Mouse (Mus musculus): ENCODE data around the gene Gucy1b1. TPM values are rescaled to one million over a fixed set of nuclear protein-coding genes. Genes with fewer than 3 reads are reported as not detected.

Gucy1b1 gene
- polyA plus RNA-seq, 1 experiment from 2014 or later, result 21.0 TPM

DNA sequence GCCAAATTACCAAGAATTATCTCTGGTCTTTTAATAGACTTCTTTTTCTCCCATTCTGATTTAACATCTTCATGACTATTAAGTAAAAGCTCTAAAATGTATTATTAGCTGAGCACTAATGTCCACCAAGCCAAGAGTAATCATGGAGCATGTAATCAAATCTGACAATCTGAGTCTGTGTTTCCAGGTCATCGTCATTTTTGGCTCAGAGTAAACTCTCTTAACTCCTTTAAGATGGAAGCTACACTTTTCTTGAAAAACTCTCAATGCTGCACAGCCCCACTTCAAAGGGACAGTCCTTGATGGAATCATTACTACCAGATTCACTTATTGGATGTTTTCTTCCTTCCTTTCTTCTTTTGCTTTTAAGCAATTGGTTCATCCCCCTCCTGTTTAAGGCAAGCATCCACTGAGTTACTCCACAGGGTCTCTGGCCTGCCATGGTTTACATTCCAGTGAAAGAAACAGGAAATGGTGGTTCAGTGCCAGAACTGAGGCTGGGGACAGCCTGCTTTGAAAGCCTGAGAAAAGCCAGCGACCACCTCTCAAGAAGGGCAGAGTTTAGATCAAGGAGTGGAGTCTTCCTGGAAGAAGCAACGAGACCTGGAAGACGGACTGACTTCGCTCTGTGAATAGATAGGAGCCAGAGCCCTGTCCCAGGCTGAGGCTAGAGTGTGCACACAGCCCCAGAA, 20.1 kb downstream of the Gucy1b1 start:
- Histone ChIP-seq H3K27me3 (peaks cover 3% of the 10 kb centered on the region; the same call in 1 of the 2 replicates), H3K4me1 (replicated peaks) (no peaks in the 10 kb centered on the region), H3K4me3 (no peak overlapping the region), H3K4me2 (no peak overlapping the region), H3K27ac (replicated peaks) (no peak overlapping the region), H3K9ac (no peak overlapping the region), H3K36me3 (no peaks in the 10 kb centered on the region), H3K9me3 (no peaks in the 10 kb centered on the region)
- WGBS, result 68% methylated on average over 5 of the region's 5 CpGs
- ATAC-seq (ENCODE audit: low read depth), result no peak

DNA sequence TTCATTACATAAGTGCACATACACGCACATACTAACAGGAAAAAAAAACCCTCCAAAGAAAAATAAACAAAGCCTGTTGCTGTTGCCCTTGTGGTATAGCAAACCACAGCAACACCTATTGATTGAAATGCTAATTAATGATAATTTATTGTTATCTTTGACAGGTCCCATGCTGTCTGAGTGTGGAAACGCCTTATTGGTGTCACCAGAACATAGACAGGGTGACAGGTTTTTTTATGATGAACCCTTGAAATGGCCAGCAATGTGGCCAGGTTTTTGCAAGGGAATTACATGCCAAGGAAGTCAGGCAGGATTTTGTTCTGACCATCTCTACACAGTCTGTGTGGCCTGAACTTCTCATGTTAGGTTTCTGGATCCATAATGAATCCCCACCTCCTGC, 22.5 kb downstream of the Gucy1b1 start:
- no peak overlapping the region for H3K27ac ChIP-seq (replicated peaks)
- no peak overlapping the region for H3K9ac ChIP-seq
- ATAC-seq (ENCODE audit: low read depth), result no peak
- H3K9me3 ChIP-seq, result no peaks in the 10 kb centered on the region
- no peak overlapping the region for H3K4me2 ChIP-seq
- no peak overlapping the region for H3K4me3 ChIP-seq
- peaks cover 3% of the 10 kb centered on the region; the same call in 1 of the 2 replicates for H3K27me3 ChIP-seq
- no peaks in the 10 kb centered on the region for H3K36me3 ChIP-seq
- H3K4me1 ChIP-seq (replicated peaks), result peaks cover 9% of the 10 kb centered on the region; the same call in 1 of the 2 replicates
- 38% methylated on average over 2 of the region's 2 CpGs for WGBS

DNA sequence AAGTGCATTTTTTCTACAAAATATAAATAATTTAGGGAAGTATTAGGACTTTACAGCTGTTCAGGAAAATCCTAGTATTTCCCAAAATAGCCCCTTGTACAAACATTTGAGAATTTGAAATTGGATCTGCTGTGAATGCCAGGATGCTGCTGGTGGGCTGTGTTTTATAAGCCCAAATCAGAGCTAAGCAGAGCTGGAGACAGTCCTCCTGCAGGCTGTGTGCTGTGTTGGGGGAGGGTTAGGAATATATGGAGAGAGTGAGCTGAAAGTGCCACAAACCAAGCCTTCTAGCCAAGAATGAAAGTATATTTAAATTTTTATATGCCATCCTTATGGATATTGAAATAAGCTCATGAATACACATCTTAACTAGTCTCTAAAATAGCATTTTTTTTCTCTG, 23.0 kb downstream of the Gucy1b1 start:
- Histone ChIP-seq H3K27ac (replicated peaks) (no peak overlapping the region), H3K9ac (no peak overlapping the region), H3K27me3 (peaks cover 3% of the 10 kb centered on the region; the same call in 1 of the 2 replicates), H3K9me3 (no peaks in the 10 kb centered on the region), H3K4me2 (no peak overlapping the region), H3K4me1 (replicated peaks) (peaks cover 9% of the 10 kb centered on the region; the same call in 1 of the 2 replicates), H3K36me3 (no peaks in the 10 kb centered on the region), H3K4me3 (no peak overlapping the region)
- ATAC-seq (ENCODE audit: low read depth), result no peak

DNA sequence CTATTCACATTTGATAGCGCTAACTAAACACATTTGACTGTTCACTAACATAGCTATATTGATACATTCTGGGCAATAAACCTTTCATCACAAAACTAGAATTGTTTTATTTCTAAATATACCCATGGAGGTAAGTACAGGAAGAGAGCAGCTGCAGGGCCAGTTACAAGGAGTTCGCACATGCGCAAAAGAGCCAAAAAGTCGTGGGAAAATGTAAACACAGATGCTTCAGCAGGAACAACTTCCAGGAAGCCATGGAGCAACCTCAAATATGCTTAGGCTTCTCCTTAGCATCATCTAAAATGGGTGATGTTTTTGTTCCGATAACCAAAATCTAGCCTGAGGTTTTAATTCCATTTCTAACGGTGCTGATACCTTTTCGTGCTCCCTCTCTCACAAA, 25.8 kb downstream of the Gucy1b1 start:
- Histone ChIP-seq H3K9ac (no peak overlapping the region), H3K4me2 (no peak overlapping the region), H3K9me3 (no peaks in the 10 kb centered on the region), H3K4me1 (replicated peaks) (peaks cover 9% of the 10 kb centered on the region; the same call in 1 of the 2 replicates), H3K27me3 (no peaks in the 10 kb centered on the region), H3K4me3 (no peak overlapping the region), H3K36me3 (no peaks in the 10 kb centered on the region), H3K27ac (replicated peaks) (no peak overlapping the region)
- 56% methylated on average over 7 of the region's 7 CpGs for WGBS
- ATAC-seq (ENCODE audit: low read depth), result no peak

DNA sequence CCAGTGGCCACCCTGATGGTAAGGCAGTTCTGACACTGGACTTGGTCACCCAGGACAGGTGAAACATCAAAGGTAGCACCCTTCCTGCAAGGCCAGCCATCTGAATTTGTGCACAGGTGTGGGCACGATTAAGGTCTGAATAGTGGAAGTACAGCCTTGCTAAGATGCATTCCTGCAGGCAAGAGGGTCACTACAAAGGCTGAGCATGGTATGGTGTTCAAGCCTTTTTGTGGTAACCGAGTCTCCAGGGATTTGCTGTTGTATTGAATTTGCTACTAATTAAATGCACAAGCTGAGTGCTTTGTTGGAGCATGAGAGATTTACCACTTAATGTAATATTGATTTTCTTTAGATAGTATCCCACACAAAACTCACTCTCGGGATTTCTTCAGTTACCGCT, 26.4 kb downstream of the Gucy1b1 start:
- no peak overlapping the region for H3K4me2 ChIP-seq
- H3K4me1 ChIP-seq (replicated peaks), result peaks cover 9% of the 10 kb centered on the region; the same call in 1 of the 2 replicates
- no peak overlapping the region for H3K4me3 ChIP-seq
- no peak overlapping the region for H3K27ac ChIP-seq (replicated peaks)
- no peak overlapping the region for H3K9ac ChIP-seq
- no peak for ATAC-seq (ENCODE audit: low read depth)
- no peaks in the 10 kb centered on the region for H3K36me3 ChIP-seq
- WGBS, result 58% methylated on average over 4 of the region's 4 CpGs
- no peaks in the 10 kb centered on the region for H3K27me3 ChIP-seq
- no peaks in the 10 kb centered on the region for H3K9me3 ChIP-seq

DNA sequence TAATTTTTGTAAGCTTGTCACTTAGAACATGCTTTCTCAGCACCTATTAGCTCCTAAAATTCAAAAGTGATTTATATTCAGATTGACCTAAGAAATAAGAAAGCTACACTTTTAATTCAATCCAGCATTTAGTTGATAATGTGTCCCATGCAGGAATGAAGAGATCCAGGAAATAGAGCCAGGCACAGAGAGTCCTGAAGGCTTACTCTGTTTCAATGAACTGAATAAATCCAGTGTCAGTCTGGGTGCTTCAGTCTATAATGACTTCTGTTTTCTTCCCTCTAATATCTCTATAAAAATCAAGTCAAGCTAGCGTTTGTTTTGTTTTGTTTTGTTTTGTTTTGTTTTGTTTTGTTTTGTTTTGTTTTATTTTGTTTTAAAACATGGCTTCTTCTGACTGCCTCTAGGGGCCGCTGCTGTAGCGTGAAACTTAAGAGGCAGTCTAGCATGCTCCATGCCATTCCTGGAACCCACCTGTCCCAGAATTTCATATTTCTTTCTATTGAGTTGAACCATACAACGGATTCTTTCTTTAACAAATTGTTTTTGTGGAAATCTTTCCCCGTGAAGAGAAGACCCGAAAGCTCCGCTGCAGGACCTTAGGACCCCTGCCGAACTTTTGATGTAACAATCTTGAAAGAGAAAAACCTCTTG, 27.3 kb downstream of the Gucy1b1 start:
- peaks cover 9% of the 10 kb centered on the region; the same call in 1 of the 2 replicates for H3K4me1 ChIP-seq (replicated peaks)
- H3K27ac ChIP-seq (replicated peaks), result no peak overlapping the region
- ATAC-seq (ENCODE audit: low read depth), result peak; percentile 69; the same call in 1 of the 2 replicates
- no peaks in the 10 kb centered on the region for H3K9me3 ChIP-seq
- 35% methylated on average over 8 of the region's 8 CpGs for WGBS
- no peak overlapping the region for H3K4me3 ChIP-seq
- H3K27me3 ChIP-seq, result no peaks in the 10 kb centered on the region
- H3K9ac ChIP-seq, result no peak overlapping the region
- H3K36me3 ChIP-seq, result no peaks in the 10 kb centered on the region
- H3K4me2 ChIP-seq, result no peak overlapping the region

DNA sequence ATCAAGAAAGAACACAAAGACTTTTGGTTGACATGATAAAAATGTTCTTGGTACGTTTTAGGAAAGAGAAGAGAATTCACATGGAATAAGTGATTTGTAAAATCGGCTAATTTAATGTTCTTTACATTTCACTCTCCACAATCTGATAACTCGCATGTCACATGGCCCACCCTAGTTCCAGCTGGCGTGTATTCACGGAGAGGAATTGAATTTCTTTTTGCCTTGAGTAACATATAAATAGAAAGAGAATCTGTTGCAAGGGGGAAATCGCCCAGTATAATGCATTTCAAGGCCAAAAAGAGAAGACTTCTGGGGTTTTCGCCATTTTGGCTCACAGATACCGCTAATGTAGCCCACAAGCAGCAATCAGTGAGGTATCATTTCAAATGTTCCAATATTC, 28.4 kb downstream of the Gucy1b1 start:
- 90% methylated on average over 8 of the region's 8 CpGs for WGBS
- no peak for ATAC-seq (ENCODE audit: low read depth)
- peaks cover 9% of the 10 kb centered on the region; the same call in 1 of the 2 replicates for H3K4me1 ChIP-seq (replicated peaks)
- no peaks in the 10 kb centered on the region for H3K9me3 ChIP-seq
- H3K9ac ChIP-seq, result no peak overlapping the region
- H3K27ac ChIP-seq (replicated peaks), result no peak overlapping the region
- no peaks in the 10 kb centered on the region for H3K27me3 ChIP-seq
- H3K4me2 ChIP-seq, result no peak overlapping the region
- no peaks in the 10 kb centered on the region for H3K36me3 ChIP-seq
- H3K4me3 ChIP-seq, result no peak overlapping the region

DNA sequence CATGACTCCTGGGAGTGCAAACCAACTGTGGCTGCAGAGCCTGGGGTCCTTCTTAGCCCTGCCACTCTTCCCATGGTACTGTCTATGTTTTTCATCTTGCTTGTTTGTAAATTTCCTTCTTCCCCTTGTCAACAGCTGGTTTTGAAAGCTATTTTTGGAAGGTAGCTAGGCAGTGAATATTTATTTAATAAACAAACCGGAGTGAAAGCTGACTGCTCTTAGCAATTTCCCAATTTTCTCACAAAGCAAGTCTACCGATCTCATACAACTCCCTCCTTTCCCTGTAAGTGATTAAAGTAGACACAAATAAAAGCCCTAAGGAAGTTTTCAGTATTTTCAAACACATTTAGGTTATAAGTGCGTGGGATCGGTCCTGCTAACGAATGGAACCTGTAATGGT, 29.6 kb downstream of the Gucy1b1 start:
- no peaks in the 10 kb centered on the region for H3K27me3 ChIP-seq
- no peak overlapping the region for H3K27ac ChIP-seq (replicated peaks)
- peaks cover 9% of the 10 kb centered on the region; the same call in 1 of the 2 replicates for H3K4me1 ChIP-seq (replicated peaks)
- no peak for ATAC-seq (ENCODE audit: low read depth)
- H3K4me2 ChIP-seq, result no peak overlapping the region
- H3K9ac ChIP-seq, result no peak overlapping the region
- H3K9me3 ChIP-seq, result no peaks in the 10 kb centered on the region
- WGBS, result 93% methylated on average over 5 of the region's 5 CpGs
- H3K36me3 ChIP-seq, result no peaks in the 10 kb centered on the region
- no peak overlapping the region for H3K4me3 ChIP-seq

DNA sequence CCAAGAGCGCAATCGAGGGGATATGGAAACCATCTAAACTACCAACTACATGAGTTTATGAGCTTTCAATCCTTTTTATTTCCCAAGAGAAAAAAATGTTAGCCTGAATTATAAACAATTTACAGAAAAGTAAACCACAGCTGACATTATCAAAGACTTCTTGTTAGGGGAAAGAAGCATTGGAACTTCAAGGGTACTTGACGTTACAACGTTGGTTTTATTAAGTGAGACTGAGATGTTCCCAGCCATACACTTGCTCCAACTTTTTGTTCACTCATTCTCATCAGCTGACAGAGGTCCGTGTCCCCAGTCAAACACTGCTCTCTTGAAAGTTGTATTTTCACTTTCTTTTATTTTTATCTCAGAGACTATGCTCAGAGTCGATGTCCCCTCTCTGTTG, 30.8 kb downstream of the Gucy1b1 start:
- no peak overlapping the region for H3K4me3 ChIP-seq
- no peak overlapping the region for H3K4me2 ChIP-seq
- H3K9ac ChIP-seq, result no peak overlapping the region
- no peaks in the 10 kb centered on the region for H3K27me3 ChIP-seq
- no peak overlapping the region for H3K27ac ChIP-seq (replicated peaks)
- no peaks in the 10 kb centered on the region for H3K9me3 ChIP-seq
- H3K4me1 ChIP-seq (replicated peaks), result 0 out of 2 replicates have a peak, but pooled peaks cover 8% of the 10 kb centered on the region
- ATAC-seq (ENCODE audit: low read depth), result no peak
- WGBS, result 90% methylated on average over 6 of the region's 6 CpGs
- peaks cover 9% of the 10 kb centered on the region for H3K36me3 ChIP-seq

DNA sequence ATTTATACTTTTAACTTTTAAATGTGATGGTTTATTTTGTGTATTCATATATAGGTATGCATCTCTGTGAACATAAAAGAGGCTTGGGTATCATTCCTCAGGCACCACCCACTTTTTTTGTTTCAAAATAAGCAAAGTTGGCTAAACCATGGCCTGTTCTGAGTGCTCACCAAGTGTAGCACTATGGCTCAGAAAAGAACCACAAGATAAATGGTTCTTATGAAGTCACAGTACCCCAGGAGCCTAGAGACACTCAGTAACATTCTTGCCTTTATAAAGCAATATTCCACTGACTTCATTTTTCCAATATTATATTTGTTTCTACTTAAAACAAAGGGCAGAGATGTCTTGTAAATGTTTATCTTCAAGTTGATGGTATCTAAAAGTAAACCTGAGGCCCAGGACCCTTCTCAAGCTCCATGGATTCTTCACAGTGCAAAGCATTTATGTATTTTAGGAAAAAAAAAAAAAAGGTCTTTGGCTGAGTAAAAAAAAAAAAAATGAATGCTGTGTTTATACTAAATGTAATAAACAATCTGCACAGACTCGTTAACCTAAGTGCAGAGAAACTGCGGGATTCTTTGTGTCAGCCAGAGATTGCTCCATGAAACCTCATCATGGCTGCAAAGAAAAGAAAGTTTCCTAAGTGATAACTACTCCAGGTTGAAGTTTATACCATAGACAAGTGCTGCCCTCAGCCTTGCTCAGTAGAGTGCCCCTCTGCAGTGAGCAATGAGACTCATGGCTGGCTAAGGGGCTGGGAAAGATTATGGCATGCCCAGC, 38.0 kb downstream of the Gucy1b1 start:
- H3K4me3 ChIP-seq, result no peak overlapping the region
- no peak overlapping the region for H3K4me2 ChIP-seq
- no peaks in the 10 kb centered on the region for H3K4me1 ChIP-seq (replicated peaks)
- H3K27ac ChIP-seq (replicated peaks), result no peak overlapping the region
- peaks cover 9% of the 10 kb centered on the region for H3K36me3 ChIP-seq
- no peaks in the 10 kb centered on the region for H3K9me3 ChIP-seq
- no peak for ATAC-seq (ENCODE audit: low read depth)
- no peak overlapping the region for H3K9ac ChIP-seq
- 88% methylated on average over 2 of the region's 2 CpGs for WGBS
- no peaks in the 10 kb centered on the region for H3K27me3 ChIP-seq

DNA sequence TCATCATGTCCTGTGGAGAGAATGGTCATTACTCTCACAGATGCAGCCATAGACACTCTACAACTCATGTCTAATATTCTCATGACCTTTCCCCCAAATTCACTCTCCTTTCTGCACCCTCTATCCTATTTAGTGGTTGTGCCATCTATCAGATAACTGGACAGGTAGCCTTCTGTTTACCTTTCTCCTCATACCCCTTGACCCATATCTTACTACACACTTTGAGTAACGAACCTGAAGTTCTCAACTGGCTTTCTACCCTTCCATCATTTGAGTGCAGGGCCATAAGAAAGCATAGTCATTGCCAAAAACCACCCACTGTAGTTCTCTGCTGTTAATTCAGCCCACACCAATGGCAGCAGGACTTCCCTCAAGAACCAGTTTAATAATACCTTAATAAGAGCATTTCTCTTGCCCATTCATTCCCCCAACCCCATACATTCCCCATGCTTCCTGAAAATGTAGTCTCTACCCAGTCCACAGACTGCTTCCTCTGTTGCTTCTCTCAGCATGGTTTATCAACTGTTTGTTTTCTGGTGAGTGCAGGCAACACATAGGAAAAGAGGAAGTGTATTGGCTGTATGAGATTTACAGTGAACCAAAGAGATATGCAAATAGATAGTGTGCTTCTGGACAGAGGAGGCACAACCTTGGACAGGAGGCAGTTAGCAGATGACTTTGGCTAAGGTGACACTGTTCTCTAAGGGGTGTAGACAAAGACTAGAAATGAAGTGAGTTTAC, 44.3 kb downstream of the Gucy1b1 start:
- Histone ChIP-seq H3K27me3 (no peaks in the 10 kb centered on the region), H3K27ac (replicated peaks) (no peak overlapping the region), H3K4me1 (replicated peaks) (no peaks in the 10 kb centered on the region), H3K4me3 (no peak overlapping the region), H3K9ac (no peak overlapping the region), H3K9me3 (no peaks in the 10 kb centered on the region), H3K4me2 (no peak overlapping the region), H3K36me3 (no peaks in the 10 kb centered on the region)
- 68% methylated on average over 1 of the region's 1 CpGs for WGBS
- no peak for ATAC-seq (ENCODE audit: low read depth)

DNA sequence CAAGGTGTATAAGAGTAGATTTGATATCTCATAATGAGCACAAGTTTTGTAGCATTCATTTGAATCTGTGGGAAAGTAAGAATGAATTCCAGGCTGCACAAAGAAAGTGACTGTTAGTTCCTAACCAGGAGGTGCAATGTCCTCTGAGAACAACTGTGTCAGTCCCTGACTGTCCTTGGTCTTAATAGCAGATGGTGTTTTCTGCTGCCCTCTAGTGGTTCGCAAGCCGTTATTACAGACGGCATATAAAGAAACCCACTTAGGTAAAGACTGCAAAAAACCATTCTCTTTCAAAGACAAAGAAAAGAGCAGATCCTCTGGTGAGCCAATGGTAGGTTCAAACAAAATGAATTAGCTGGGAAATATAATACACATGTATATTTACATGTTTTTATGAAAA, 45.3 kb downstream of the Gucy1b1 start:
- H3K4me3 ChIP-seq, result no peak overlapping the region
- no peak overlapping the region for H3K9ac ChIP-seq
- no peaks in the 10 kb centered on the region for H3K36me3 ChIP-seq
- no peak overlapping the region for H3K27ac ChIP-seq (replicated peaks)
- no peaks in the 10 kb centered on the region for H3K4me1 ChIP-seq (replicated peaks)
- 2% methylated on average over 3 of the region's 3 CpGs for WGBS
- no peak overlapping the region for H3K4me2 ChIP-seq
- peak; percentile 79 for ATAC-seq (ENCODE audit: low read depth)
- H3K27me3 ChIP-seq, result no peaks in the 10 kb centered on the region
- no peaks in the 10 kb centered on the region for H3K9me3 ChIP-seq
